Comparison of ENCODE assay signal across 11 mouse cellular contexts in genomic region chr12:29533071-29533876, GRCm38 (mm10). TPM values are rescaled to one million over a fixed set of nuclear protein-coding genes. Genes with fewer than 3 reads are reported as not detected.
DNase-seq lines count a peak whose midpoint lies in the region; ATAC-seq lines count a peak whose summit lies in the region.
"Had no signal": no experiment of that assay in that cellular context is flagged by ENCODE, and none has a peak within 500 bp of the region (broad histone marks: within the 10 kb centered on the region; RNA-seq: fewer than 3 reads in every experiment).

No protein-coding gene starts in this region.

- no peaks in the 10 kb centered on the region for H3K9me3 ChIP-seq in limb, embryonic 15.5 days
- H3K9me3 ChIP-seq in limb, embryonic 10.5 days (replicated peaks) = no peaks in the 10 kb centered on the region
- H3K9me3 ChIP-seq in forebrain, embryonic 16.5 days (ENCODE audit: control insufficient read depth, low read length) = no peaks in the 10 kb centered on the region
- no peaks in the 10 kb centered on the region for H3K9me3 ChIP-seq in midbrain, embryonic 12.5 days
- H3K9me3 ChIP-seq in liver, embryonic 11.5 days (ENCODE audit: control insufficient read depth, low read length) = no peaks in the 10 kb centered on the region
- no peaks in the 10 kb centered on the region for H3K9me3 ChIP-seq in heart, embryonic 12.5 days (replicated peaks)

- H3K9ac ChIP-seq in limb, embryonic 15.5 days = no peak overlapping the region
- H3K9ac ChIP-seq in forebrain, embryonic 16.5 days (replicated peaks; ENCODE audit: low read depth, low read length) = peak overlapping the region; percentile 82
- H3K9ac ChIP-seq in midbrain, embryonic 12.5 days (replicated peaks) = peak overlapping the region; percentile 62
- no peak overlapping the region for H3K9ac ChIP-seq in liver, embryonic 11.5 days (ENCODE audit: low read depth, low read length)
- H3K9ac ChIP-seq in heart, embryonic 12.5 days = no peak overlapping the region

- peaks cover 69% of the 10 kb centered on the region for H3K27me3 ChIP-seq in limb, embryonic 15.5 days
- peaks cover 77% of the 10 kb centered on the region for H3K27me3 ChIP-seq in limb, embryonic 10.5 days (ENCODE audit: low read depth, poor library complexity, severe bottlenecking)
- no peaks in the 10 kb centered on the region for H3K27me3 ChIP-seq in forebrain, embryonic 16.5 days (replicated peaks; ENCODE audit: control insufficient read depth, insufficient read depth, low read length)
- H3K27me3 ChIP-seq in midbrain, embryonic 12.5 days = peaks cover 67% of the 10 kb centered on the region
- peaks cover 38% of the 10 kb centered on the region for H3K27me3 ChIP-seq in liver, embryonic 11.5 days (replicated peaks; ENCODE audit: control insufficient read depth, insufficient read depth, low read length)
- H3K27me3 ChIP-seq in heart, embryonic 12.5 days (replicated peaks) = peaks cover 62% of the 10 kb centered on the region

- H3K4me2 ChIP-seq in limb, embryonic 15.5 days = no peak overlapping the region
- H3K4me2 ChIP-seq in forebrain, embryonic 16.5 days (ENCODE audit: low read length) = peak overlapping the region; percentile 90
- peak overlapping the region; percentile 59 for H3K4me2 ChIP-seq in midbrain, embryonic 12.5 days (replicated peaks)
- no peak overlapping the region for H3K4me2 ChIP-seq in liver, embryonic 11.5 days
- no peak overlapping the region for H3K4me2 ChIP-seq in heart, embryonic 12.5 days

- no peaks in the 10 kb centered on the region for H3K4me1 ChIP-seq in limb, embryonic 15.5 days
- H3K4me1 ChIP-seq in limb, embryonic 10.5 days = peaks cover 7% of the 10 kb centered on the region
- H3K4me1 ChIP-seq in forebrain, embryonic 16.5 days (replicated peaks; ENCODE audit: control insufficient read depth, insufficient read depth, low read length) = peaks cover 23% of the 10 kb centered on the region
- H3K4me1 ChIP-seq in midbrain, embryonic 12.5 days = peaks cover 44% of the 10 kb centered on the region
- no peaks in the 10 kb centered on the region for H3K4me1 ChIP-seq in liver, embryonic 11.5 days (replicated peaks; ENCODE audit: control insufficient read depth, insufficient read depth, low read length)
- H3K4me1 ChIP-seq in heart, embryonic 12.5 days (replicated peaks) = peaks cover 8% of the 10 kb centered on the region

- ATAC-seq in limb, embryonic 15.5 days (ENCODE audit: insufficient number of reproducible peaks, low FRiP score, low TSS enrichment, low read depth) = 0 out of 2 replicates have a peak, but pooled peaks have one; percentile 30
- peak; percentile 67 for ATAC-seq in forebrain, embryonic 16.5 days
- ATAC-seq in midbrain, embryonic 12.5 days (ENCODE audit: low FRiP score, low read depth) = peak; percentile 45
- no peak for ATAC-seq in liver, embryonic 11.5 days (replicated peaks; ENCODE audit: low FRiP score)
- no peak for ATAC-seq in heart, embryonic 12.5 days (ENCODE audit: insufficient number of reproducible peaks, low FRiP score)

- no peak overlapping the region for H3K27ac ChIP-seq in limb, embryonic 15.5 days
- H3K27ac ChIP-seq in limb, embryonic 10.5 days = no peak overlapping the region
- H3K27ac ChIP-seq in forebrain, embryonic 16.5 days (ENCODE audit: low read length) = peak overlapping the region; percentile 97
- peak overlapping the region; percentile 90 for H3K27ac ChIP-seq in midbrain, embryonic 12.5 days (replicated peaks)
- no peak overlapping the region for H3K27ac ChIP-seq in liver, embryonic 11.5 days (ENCODE audit: low read depth, low read length)
- no peak overlapping the region for H3K27ac ChIP-seq in heart, embryonic 12.5 days (ENCODE audit: poor library complexity, severe bottlenecking)

- H3K4me3 ChIP-seq in limb, embryonic 15.5 days = no peak overlapping the region
- H3K4me3 ChIP-seq in limb, embryonic 10.5 days = no peak overlapping the region
- peak overlapping the region; percentile 59 for H3K4me3 ChIP-seq in forebrain, embryonic 16.5 days (replicated peaks; ENCODE audit: low read length)
- H3K4me3 ChIP-seq in midbrain, embryonic 12.5 days = peak overlapping the region; percentile 45
- H3K4me3 ChIP-seq in liver, embryonic 11.5 days (ENCODE audit: low read depth, low read length) = no peak overlapping the region
- no peak overlapping the region for H3K4me3 ChIP-seq in heart, embryonic 12.5 days

- no peaks in the 10 kb centered on the region for H3K36me3 ChIP-seq in limb, embryonic 15.5 days
- H3K36me3 ChIP-seq in limb, embryonic 10.5 days = no peaks in the 10 kb centered on the region
- no peaks in the 10 kb centered on the region for H3K36me3 ChIP-seq in forebrain, embryonic 16.5 days (ENCODE audit: control insufficient read depth, insufficient read depth)
- H3K36me3 ChIP-seq in midbrain, embryonic 12.5 days = no peaks in the 10 kb centered on the region
- H3K36me3 ChIP-seq in liver, embryonic 11.5 days (ENCODE audit: control insufficient read depth, insufficient read depth, low read length) = no peaks in the 10 kb centered on the region
- H3K36me3 ChIP-seq in heart, embryonic 12.5 days = no peaks in the 10 kb centered on the region

- WGBS in limb, embryonic 15.5 days = 25% methylated on average over 14 of the region's 14 CpGs
- 33% methylated on average over 14 of the region's 14 CpGs for WGBS in limb, embryonic 10.5 days
- 16% methylated on average over 14 of the region's 14 CpGs for WGBS in forebrain, embryonic 16.5 days
- 20% methylated on average over 14 of the region's 14 CpGs for WGBS in midbrain, embryonic 12.5 days
- WGBS in liver, embryonic 11.5 days = 37% methylated on average over 14 of the region's 14 CpGs
- 31% methylated on average over 14 of the region's 14 CpGs for WGBS in heart, embryonic 12.5 days

- DNase-seq in limb, embryonic 10.5 days (ENCODE audit: low spot score) = no peak
- peak; percentile 64 for DNase-seq in right cerebral cortex, postnatal 4 days
- DNase-seq in liver, embryonic 11.5 days (ENCODE audit: low spot score) = no peak
- no peak for DNase-seq in urinary bladder, postnatal 36 days (ENCODE audit: low spot score in 2 of 2)
- DNase-seq: heart, adult 18-20 months; kidney, adult 8-10 months had no signal

RNA-seq across cellular contexts. Expression of gene Myt1l, which starts 5.1 kb away (rescaled TPM):
- 0.04 and 0.35 TPM in 2 replicates for polyA plus RNA-seq in limb, embryonic 15.5 days (2015; fragmentation: Nextera tagmentation; extraction: Ambion mirVana)
- polyA plus RNA-seq in limb, embryonic 10.5 days (2016; fragmentation: Nextera tagmentation; extraction: Ambion mirVana) = not detected in 2 replicates
- polyA plus RNA-seq in forebrain, embryonic 16.5 days (2015; fragmentation: Nextera tagmentation; extraction: Ambion mirVana) = 261 and 316 TPM in 2 replicates
- 53.0 and 53.1 TPM in 2 replicates for polyA plus RNA-seq in midbrain, embryonic 12.5 days (2016; fragmentation: Nextera tagmentation; extraction: Ambion mirVana)
- polyA plus RNA-seq in liver, embryonic 11.5 days (2014; fragmentation: Nextera tagmentation; extraction: Ambion mirVana) = 0.44 and 0.53 TPM in 2 replicates
- 0.03 and 0.09 TPM in 2 replicates for polyA plus RNA-seq in heart, embryonic 12.5 days (2016; fragmentation: Nextera tagmentation; extraction: Ambion mirVana)
- polyA plus RNA-seq: liver, adult 2 months had no signal

Comparison
In these comparisons a context has a peak if more than half of its experiments do, and no peak if none do; other contexts are left out.
1. ATAC-seq: peak in limb, embryonic 15.5 days (single experiment), forebrain, embryonic 16.5 days (single experiment) and midbrain, embryonic 12.5 days (single experiment); none in liver, embryonic 11.5 days (single experiment) and heart, embryonic 12.5 days (single experiment).
2. H3K27ac ChIP-seq: peak in forebrain, embryonic 16.5 days (single experiment) and midbrain, embryonic 12.5 days (single experiment); none in limb, embryonic 15.5 days (single experiment), limb, embryonic 10.5 days (single experiment), liver, embryonic 11.5 days (single experiment) and heart, embryonic 12.5 days (single experiment).
3. H3K4me2 ChIP-seq: peak in forebrain, embryonic 16.5 days (single experiment) and midbrain, embryonic 12.5 days (single experiment); none in limb, embryonic 15.5 days (single experiment), liver, embryonic 11.5 days (single experiment) and heart, embryonic 12.5 days (single experiment).
4. H3K4me3 ChIP-seq: peak in forebrain, embryonic 16.5 days (single experiment) and midbrain, embryonic 12.5 days (single experiment); none in limb, embryonic 15.5 days (single experiment), limb, embryonic 10.5 days (single experiment), liver, embryonic 11.5 days (single experiment) and heart, embryonic 12.5 days (single experiment).
5. H3K9ac ChIP-seq: peak in forebrain, embryonic 16.5 days (single experiment) and midbrain, embryonic 12.5 days (single experiment); none in limb, embryonic 15.5 days (single experiment), liver, embryonic 11.5 days (single experiment) and heart, embryonic 12.5 days (single experiment).
6. RNA of gene Myt1l, which starts 5.1 kb away (polyA plus RNA-seq): 261 to 316 TPM in forebrain, embryonic 16.5 days and 53.0 to 53.1 TPM in midbrain, embryonic 12.5 days; 0.44 to 0.53 TPM in liver, embryonic 11.5 days, 0.04 to 0.35 TPM in limb, embryonic 15.5 days, 0.03 to 0.09 TPM in heart, embryonic 12.5 days and not detected in limb, embryonic 10.5 days; every median in the first group is over 10 times any median in the second.